Mouse (Mus musculus): ENCODE data around the gene Ndufs5. TPM values are rescaled to one million over a fixed set of nuclear protein-coding genes. Genes with fewer than 3 reads are reported as not detected.

Gene Ndufs5
- polyA plus RNA-seq, 1 experiment: 636 TPM

- peak overlapping the region; percentile 63; the same call in 1 of the 2 replicates for H3K27ac ChIP-seq (ENCODE audit: insufficient read depth, low read length)
- no peaks in the 10 kb centered on the region; the same call in 1 of the 2 replicates for H3K4me1 ChIP-seq (ENCODE audit: control insufficient read depth, insufficient read depth, low read length)
- no peaks in the 10 kb centered on the region for H3K27me3 ChIP-seq (ENCODE audit: control insufficient read depth, insufficient read depth, low read length)
- DNase-seq: peak; percentile 76 to 77
- H3K4me3 ChIP-seq (replicated peaks; ENCODE audit: insufficient read depth, low read depth, low read length): peak overlapping the region; percentile 69
- no peak for TF ChIP-seq CTCF (IDR thresholded peaks at IDR 0.05; ENCODE audit: borderline replicate concordance, insufficient read depth, low read depth, low read length)
- TF ChIP-seq POLR2A (IDR thresholded peaks at IDR 0.05; ENCODE audit: borderline replicate concordance, insufficient read depth, low read length): no peak
- WGBS: under 1% methylated on average over 122 of the region's 125 CpGs
Observed at GRCm38 (mm10) chr4:123664021-123664950, 53.7 kb downstream of the Ndufs5 start.

- no peak overlapping the region for H3K27ac ChIP-seq (ENCODE audit: insufficient read depth, low read length)
- H3K27me3 ChIP-seq (ENCODE audit: control insufficient read depth, insufficient read depth, low read length): no peaks in the 10 kb centered on the region
- WGBS: 22% methylated on average over 12 of the region's 12 CpGs
- H3K4me3 ChIP-seq (replicated peaks; ENCODE audit: insufficient read depth, low read depth, low read length): peak overlapping the region; percentile 69
- DNase-seq: no peak
- TF ChIP-seq CTCF (IDR thresholded peaks at IDR 0.05; ENCODE audit: borderline replicate concordance, insufficient read depth, low read depth, low read length): no peak
- TF ChIP-seq POLR2A (IDR thresholded peaks at IDR 0.05; ENCODE audit: borderline replicate concordance, insufficient read depth, low read length): no peak
- H3K4me1 ChIP-seq (ENCODE audit: control insufficient read depth, insufficient read depth, low read length): no peaks in the 10 kb centered on the region; the same call in 1 of the 2 replicates
Observed at GRCm38 (mm10) chr4:123663688-123663965, 54.4 kb downstream of the Ndufs5 start.

GRCm38 (mm10) chr4:123662914-123663687 is 54.9 kb downstream of the Ndufs5 start:
- TF ChIP-seq POLR2A (IDR thresholded peaks at IDR 0.05; ENCODE audit: borderline replicate concordance, insufficient read depth, low read length) (no peak), CTCF (IDR thresholded peaks at IDR 0.05; ENCODE audit: borderline replicate concordance, insufficient read depth, low read depth, low read length) (no peak)
- no peaks in the 10 kb centered on the region; the same call in 1 of the 2 replicates for H3K4me1 ChIP-seq (ENCODE audit: control insufficient read depth, insufficient read depth, low read length)
- no peak overlapping the region for H3K27ac ChIP-seq (ENCODE audit: insufficient read depth, low read length)
- WGBS: 59% methylated on average over 15 of the region's 15 CpGs
- H3K4me3 ChIP-seq (replicated peaks; ENCODE audit: insufficient read depth, low read depth, low read length): peak overlapping the region; percentile 69
- no peak for DNase-seq
- no peaks in the 10 kb centered on the region for H3K27me3 ChIP-seq (ENCODE audit: control insufficient read depth, insufficient read depth, low read length)

Other genes with a start within 250 kb of the Ndufs5 start
- 193 and 201 TPM in 2 replicates for gene Macf1, start 33.8 kb downstream of the Ndufs5 start, polyA plus RNA-seq (2012; rRNA removed)
- gene Akirin1, start 32.1 kb upstream of the Ndufs5 start, polyA plus RNA-seq (2012; rRNA removed): 43.1 and 43.6 TPM in 2 replicates
- 1.2 and 1.8 TPM in 2 replicates for gene Rhbdl2, start 69.7 kb upstream of the Ndufs5 start, polyA plus RNA-seq (2012; rRNA removed)
- gene 4933427I04Rik, start 141.5 kb upstream of the Ndufs5 start, polyA plus RNA-seq (2012; rRNA removed): not detected in 2 replicates
- 14.9 and 23.3 TPM in 2 replicates for gene Mycbp, start 186.6 kb upstream of the Ndufs5 start, polyA plus RNA-seq (2012; rRNA removed)
- 80.4 and 83.9 TPM in 2 replicates for gene Rragc, start 199.2 kb upstream of the Ndufs5 start, polyA plus RNA-seq (2012; rRNA removed)
- not detected in 2 replicates for gene 4930535I16Rik, start 199.8 kb upstream of the Ndufs5 start, polyA plus RNA-seq (2012; rRNA removed)

Measured in cerebellum, adult 2 months (tissue).